Mouse (Mus musculus): ENCODE measurements around the gene Camkk1.

Camkk1 gene

DNA sequence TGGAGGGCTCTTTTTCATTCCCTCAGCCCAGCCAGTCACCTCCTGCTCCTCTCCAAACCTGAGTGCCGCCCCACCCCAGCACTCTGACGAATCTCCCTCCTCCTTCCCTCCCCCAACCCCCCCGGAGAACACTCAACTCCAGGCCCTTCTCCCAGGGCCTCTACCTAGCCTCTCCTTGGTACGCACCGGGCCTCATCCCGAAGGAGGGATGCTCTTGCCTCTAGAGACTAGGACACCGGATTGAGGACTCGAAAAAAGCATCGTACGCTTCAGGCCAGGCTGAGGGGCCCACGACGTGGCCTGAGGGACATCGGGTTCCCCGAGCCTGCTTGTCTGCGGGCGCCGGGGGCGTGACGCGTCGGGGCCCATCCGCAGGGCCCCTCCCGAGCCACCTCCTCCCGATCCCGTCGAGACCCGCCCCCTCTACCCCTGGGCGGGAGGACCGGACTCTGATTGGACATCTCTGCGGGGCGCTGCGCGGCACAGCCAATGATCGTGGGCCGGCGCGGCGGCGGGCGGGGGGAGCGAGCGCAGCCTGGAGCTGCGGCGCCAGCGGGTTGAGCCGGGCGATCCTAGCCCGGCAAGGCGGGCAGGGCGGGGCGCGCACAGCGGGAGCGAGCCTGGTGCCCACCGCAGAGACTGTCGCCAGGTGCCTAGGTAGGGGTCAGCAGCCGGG is at the start of gene Camkk1:
Gene Camkk1 (plus strand): TSS at position 538 of the 676 bp plus-strand sequence.
- DNase-seq (ENCODE audit: low read depth, low spot score): peak; percentile 90

DNA sequence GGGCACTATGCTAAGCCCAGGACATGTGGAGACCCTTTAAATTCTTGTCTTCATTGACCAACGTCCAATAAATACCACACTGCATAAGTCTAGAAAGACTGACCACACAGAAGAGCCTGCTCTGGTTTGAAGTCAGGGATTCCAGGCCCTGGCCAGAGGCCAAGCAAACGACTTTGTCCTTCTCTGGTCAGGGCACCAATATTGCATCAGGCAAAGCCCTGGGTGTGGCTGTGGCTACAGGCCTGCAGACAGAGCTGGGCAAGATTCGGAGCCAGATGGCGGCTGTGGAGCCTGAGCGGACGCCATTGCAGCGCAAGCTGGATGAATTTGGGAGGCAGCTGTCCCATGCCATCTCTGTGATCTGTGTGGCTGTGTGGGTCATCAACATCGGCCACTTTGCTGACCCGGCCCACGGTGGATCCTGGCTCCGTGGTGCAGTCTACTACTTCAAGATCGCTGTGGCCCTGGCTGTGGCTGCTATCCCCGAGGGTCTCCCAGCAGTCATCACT is 43.8 kb upstream of the Camkk1 start:
- DNase-seq (ENCODE audit: low read depth, low spot score): no peak

DNA sequence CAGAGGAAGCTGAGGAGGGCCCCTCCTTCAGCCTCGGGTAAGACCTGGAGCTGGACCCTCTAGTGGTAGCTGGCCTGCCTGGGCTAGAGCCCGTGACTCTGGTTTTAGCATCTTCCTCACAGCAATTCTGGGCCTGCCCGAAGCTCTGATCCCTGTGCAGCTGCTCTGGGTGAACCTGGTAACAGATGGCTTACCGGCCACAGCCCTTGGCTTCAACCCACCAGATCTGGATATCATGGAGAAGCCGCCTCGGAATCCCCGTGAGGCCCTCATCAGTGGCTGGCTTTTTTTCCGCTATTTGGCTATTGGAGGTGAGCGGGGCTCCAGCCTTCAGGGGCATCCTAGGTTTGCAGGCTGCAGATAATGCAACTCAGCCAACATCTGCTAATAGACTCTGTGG is 36.3 kb upstream of the Camkk1 start:
- no peak for DNase-seq (ENCODE audit: low read depth, low spot score)

DNA sequence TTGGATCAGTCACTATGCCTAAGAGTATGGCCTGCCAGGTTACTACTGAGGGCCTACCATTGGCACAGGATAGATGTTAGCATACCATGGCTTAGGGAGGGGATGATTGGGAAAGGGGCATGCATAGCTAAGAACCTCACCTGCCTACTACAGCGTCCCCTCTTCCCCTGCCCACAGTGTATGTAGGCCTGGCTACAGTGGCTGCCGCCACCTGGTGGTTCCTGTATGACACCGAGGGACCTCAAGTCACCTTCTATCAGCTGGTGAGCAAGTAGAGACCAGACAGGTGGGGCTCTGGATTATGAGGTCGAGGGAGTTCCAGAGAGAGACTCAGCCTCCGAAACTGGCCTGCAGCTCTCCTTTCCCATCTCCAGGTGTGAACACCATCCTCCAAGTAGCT is 35.5 kb upstream of the Camkk1 start:
- no peak for DNase-seq (ENCODE audit: low read depth, low spot score)

DNA sequence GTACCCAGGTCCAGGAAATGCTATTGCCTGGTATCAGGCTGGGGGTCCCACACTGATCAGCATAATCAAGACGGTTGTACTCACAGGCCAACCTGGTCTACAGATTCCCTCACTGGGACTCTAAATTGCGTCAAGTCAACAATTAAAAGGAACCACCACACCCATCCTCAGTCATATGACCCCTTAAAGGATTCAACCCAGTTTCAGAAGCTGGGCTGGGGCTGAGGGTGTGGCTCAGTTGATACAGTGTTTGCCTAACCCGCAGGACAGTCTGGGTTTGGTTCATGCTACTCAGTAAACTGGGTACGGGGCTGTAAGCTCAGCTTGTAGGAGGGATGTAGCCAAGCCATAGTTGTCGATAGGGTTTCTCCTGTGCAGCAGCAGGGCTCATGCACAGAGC is 32.1 kb upstream of the Camkk1 start:
- no peak for DNase-seq (ENCODE audit: low read depth, low spot score)

DNA sequence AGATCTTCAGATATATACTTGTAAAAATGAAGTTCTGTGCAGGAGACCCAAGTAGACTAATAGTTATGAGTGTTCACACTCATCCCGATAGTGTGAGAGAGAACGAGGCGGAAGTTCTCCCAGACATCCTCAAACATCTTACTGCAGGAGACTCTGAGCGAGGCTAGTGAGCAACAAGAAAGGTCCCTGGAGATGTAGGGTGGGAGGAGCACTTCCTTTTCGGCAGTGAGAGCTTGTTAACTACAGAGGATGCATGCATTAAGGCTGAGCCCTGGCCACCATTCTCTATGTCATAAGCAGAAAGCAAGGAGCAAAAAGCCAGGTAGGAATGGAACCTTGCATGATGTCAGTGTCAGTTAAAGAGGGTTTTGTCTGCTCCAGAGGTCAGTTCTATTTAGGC is 31.6 kb upstream of the Camkk1 start:
- no peak for DNase-seq (ENCODE audit: low read depth, low spot score)

DNA sequence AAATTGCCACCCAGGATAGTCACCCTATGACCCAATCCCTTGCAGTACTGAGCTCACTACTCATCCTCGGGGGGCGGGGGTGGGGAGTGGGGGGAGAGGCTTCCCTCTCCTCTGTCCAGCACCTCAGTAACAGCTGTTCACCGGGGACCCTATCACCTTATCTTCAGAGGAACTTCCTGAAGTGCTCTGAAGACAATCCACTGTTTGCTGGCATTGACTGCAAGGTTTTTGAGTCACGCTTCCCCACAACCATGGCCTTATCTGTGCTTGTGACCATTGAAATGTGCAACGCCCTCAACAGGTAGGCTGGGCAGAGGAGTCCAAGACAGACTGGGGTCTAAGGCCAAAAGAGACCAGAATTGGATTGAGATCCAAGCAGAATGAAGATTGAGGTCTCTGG is 31.0 kb upstream of the Camkk1 start:
- DNase-seq (ENCODE audit: low read depth, low spot score): no peak

DNA sequence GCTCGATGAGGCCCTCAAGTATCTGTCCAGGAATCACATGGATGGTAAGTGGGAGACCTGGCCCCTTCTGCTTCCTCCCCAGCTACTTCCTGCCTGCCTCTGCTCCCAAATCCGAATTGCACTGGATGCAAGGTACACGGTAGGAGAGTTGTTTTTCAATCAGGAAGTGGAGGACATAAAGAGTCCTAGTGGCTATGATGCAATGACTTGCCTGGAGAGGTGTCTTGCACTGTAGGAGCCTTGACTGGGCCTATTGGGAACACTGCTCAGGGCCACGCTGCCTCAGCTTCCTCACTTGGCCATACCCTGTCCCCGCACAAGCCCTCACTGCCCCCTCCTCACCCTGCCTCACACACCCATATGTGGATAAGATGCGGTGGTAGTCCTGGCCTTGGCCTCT is 29.8 kb upstream of the Camkk1 start:
- DNase-seq (ENCODE audit: low read depth, low spot score): no peak

DNA sequence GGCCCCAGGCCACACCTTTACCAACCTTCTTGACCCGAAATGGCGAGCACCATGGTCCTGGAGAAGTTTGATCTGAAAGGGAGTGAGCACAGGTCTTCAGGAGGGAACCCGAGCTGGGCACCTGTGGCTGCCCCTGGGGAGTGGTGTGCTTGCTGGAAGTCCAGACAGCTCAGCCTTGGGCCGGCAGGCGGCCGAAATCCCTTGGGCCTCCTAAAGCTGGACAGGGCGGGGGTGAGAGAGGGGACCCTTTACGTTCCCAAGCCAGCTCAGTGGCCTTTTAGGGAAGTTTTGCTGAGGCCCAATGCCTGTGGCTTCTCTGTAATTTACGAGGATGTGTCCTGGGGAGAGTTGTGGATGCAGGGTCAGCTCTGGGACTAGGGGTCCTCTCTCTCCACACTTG is 28.1 kb upstream of the Camkk1 start:
- no peak for DNase-seq (ENCODE audit: low read depth, low spot score)

DNA sequence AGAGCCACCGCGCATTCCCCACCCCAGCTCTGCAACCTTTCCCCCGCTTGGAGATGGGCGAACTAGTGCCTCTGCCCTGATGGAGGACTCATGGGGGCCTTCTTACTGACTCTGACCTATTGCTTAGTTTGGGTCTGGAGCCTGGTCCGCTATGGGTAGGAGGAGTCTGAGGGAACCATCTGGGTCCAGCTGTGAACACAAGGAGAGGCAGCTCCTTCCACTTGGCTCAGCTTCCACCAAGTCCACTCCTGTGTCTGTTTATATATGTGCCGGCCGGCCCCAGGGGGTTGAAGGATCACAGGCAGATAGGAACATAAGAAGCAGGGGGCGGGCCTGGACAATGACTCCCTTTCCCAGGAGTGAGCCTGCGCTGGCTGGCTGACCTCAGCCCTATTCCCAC is 26.8 kb upstream of the Camkk1 start:
- no peak for DNase-seq (ENCODE audit: low read depth, low spot score)

DNA sequence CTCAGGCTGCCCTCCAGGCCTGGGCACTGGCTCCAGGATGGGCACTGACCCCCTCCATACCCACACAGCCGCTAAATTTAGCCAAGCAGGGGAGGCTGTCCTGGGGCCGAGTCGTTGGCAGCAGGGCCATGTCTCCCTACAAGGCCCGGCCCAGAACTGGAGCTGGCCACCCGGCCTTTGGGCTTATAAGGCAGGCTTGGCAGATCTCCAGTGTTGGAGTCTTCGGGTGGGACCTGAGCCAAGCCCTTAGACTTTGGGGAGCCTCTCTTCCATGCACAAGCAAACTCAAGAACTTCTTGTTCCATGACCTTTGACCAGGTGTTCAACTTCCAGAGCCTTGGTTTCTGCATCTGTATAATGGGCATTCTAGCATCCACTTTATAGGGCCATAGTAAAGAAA is 22.5 kb upstream of the Camkk1 start:
- no peak for DNase-seq (ENCODE audit: low read depth, low spot score)

DNA sequence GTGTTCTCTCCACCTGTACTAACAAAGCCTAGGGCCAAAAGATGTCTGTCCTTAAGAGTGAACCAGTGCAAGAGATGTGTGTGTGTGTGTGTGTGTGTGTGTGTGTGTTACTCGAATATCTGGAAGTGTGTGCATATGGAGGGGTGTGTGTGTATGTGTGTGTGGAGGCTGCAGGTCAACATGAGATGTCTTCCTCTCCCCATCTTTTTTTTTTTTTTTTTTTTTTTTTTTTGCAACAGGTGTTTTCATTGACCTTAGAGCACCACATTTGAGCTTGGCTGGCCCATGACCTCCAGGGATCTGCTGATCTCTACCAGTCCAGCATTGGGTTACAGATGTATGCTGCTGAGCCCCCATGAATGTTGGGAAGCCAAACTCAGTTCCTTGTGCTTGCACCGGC is 22.0 kb upstream of the Camkk1 start:
- DNase-seq (ENCODE audit: low read depth, low spot score): no peak

DNA sequence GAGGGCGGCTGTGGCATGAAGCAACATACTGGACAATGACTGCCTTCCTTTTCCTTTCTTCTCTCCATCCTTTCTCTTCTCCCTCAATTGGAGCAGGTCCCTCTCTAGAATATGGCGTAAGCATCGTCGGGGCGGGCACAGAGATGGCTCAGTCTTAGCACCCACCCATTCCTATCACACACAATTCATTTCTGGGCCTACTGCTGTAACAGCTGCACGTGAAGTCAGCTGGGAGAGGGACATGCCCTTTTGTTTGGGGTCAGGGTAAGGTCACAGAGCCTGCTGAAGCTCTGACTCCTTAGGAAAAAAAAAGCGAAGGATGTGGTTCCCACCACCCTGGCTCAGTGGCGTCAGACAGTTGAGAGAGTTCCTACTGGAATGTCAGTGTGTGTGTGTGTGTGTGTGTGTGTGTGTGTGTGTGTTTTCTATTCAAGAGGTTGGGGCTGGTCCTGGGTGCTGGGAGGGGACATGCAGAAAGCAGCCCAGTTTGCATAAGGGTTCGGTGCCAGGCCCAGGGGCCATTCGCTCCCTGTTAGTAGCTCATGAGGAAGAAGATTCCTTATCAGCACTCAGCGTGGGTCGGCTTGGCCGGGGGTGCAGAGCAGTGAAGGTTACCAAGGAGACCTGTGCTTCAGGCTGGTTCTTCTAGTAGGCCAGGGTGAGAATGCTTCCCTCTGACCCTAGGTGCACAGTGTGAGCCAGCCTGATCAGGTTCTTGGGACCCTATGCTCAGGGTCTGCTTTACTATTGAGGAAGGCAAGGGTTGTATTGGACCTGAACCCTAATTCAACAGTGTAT is 21.1 kb upstream of the Camkk1 start:
- DNase-seq (ENCODE audit: low read depth, low spot score): no peak

DNA sequence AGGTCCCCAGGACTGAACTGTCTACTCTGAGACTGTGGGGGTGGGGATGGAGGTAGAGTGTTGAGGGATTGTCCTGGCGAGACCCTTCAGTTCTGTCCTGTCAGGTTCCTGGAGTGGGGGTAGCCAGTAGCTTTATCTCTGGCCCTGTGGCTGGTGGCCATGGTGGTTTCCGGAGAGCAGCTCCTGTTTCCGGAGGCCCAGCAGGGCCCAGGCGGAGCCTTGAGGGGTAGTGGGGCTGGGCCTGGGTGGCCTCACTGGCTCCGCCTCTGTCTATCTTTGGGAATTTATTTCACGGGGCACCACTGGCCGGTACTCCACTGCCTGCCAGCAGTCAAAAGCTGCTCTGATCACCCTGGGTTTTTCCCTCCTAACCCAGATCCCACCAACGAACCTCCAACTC is 20.0 kb upstream of the Camkk1 start, which contains the start of gene P2rx1:
Gene P2rx1 (plus strand): TSS at position 333 of the 400 bp plus-strand sequence.
- no peak for DNase-seq (ENCODE audit: low read depth, low spot score)

DNA sequence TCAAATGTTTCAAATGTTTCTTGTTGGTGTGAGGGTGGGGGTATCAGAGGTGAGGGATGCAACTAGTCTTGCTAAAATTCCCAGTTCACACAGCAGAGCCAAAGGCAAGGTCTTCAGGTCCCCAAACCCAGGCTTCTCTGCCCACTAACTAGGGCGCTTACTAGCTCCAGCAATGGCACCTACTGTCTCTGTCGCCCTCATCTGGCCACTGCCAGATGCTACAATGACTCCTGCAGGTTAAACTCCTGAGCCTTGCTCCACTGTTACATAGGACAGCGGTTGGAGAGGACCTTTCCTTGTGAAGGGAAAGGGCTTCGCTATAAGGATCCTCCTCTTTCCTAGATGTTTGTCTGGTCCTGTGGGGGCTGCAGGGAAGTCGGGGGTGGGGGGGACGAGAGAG is 17.8 kb upstream of the Camkk1 start:
- no peak for DNase-seq (ENCODE audit: low read depth, low spot score)

DNA sequence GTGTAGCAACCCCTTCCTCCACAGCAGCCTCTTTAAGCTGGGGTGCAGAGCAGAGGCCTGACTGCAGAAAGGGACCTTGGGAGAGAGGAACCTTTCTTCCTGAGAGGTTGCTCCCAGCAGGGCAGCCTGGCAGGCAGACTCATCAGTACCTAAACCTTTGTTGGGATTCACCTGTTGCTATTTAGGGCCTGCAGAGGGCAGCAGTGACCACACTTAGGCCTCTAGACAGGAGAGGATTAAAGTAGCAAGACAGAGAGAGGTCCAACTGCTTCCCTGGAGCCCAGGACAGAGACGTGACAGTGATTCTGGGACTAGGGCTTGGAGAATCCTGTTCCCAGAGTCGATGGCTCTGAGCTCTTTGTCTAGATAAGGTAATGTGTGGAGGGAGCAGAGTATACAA is 12.4 kb upstream of the Camkk1 start:
- DNase-seq (ENCODE audit: low read depth, low spot score): peak; percentile 76

DNA sequence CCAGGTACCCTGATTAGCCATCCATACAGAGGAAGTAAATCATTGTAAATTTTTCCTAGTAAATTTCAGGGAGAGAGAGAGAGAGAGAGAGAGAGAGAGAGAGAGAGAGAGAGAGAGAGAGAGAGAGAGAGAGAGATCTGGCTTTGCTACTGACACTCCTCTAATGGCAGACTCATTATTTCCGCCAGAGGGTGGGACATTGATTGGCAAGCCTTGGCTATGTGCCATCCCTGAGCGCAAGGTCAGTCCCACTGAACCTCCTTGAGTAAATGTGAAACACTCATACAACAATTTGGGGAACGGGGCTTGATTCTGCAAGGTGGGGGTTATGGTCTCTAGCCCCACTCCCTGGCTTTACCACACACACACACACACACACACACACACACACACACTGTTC is 11.7 kb upstream of the Camkk1 start:
- no peak for DNase-seq (ENCODE audit: low read depth, low spot score)

DNA sequence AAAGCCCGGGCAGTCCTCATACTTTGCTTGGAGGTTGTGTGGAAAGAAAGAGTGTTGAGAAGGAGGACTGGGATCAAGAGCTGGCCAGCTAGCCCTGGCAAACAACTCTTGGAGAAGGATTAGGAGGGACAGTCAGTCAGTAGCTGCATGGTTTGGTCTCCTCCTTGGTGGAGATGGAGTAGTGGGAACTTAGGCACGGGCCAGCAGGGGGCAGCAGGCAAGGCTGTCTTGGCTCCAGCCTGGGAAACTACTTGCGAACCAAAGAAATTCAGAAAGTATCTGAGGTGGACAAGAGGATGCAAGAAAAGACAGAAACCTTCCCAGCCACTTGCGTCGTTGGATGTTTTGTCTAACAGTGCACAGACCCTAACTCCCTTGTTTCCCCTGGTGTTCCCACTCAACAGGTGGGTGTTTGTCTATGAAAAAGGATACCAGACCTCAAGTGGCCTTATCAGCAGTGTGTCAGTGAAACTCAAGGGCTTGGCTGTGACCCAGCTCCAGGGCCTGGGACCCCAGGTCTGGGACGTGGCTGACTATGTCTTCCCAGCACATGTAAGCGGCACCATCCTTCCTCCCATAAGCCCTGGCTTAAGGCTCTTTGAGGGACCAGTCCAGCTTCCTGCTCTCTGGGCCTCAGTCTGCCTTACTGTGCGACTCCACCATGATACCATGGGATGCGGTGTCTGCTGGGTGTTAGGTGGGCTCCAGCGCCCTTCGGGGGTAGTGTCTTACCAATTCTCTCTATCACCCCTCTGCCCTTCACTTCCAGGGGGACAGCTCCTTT is 10.9 kb upstream of the Camkk1 start:
- DNase-seq (ENCODE audit: low read depth, low spot score): no peak

DNA sequence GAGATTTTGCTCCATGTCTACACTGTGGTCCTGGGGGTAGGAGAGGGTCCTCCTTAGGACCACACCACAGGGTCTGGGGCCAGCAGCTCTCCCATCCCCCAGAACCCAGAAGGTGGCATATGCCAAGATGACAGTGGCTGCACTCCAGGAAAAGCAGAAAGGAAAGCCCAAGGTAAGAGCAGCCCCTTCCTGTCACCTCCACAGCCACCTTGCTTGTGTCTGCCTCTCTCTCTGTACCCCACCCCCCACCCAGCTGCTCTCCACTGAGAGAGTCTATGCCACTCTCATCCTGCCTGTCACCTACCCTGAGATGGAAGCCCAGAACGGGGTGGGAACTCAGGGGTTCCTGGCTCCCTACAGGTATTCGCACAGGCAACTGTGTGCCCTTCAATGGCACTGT is 10.0 kb upstream of the Camkk1 start:
- DNase-seq (ENCODE audit: low read depth, low spot score): no peak

DNA sequence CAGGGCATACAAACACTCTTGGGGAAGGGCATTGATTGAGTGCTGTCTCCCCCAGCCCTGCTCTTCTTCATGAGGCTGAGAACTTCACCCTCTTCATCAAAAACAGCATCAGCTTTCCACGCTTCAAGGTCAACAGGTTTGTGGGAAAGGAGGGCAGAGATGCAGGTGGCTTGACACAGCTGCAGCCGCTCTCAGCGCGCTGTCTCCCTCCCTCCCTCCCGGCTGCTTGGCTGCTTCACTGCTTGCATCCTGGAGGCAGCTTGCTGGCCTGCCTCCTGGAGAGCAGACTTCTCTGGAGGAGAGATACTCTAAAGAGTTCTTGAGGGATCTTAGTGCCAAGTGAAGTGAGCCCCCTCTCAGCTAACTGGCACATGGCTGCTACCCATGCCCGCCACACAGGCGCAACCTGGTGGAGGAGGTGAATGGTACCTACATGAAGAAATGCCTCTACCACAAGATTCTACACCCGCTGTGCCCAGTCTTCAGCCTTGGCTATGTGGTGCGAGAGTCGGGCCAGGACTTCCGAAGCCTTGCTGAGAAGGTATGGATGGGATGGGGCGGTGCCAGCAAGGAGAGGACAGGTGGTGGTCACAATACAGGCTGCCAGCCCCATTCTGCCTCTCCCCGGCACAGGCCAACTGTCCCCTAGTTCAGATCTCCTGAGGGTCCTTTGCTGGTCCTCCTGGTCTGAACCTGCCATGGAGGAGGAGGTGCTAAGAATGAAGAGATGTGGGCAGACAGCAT is 9.1 kb upstream of the Camkk1 start:
- no peak for DNase-seq (ENCODE audit: low read depth, low spot score)

DNA sequence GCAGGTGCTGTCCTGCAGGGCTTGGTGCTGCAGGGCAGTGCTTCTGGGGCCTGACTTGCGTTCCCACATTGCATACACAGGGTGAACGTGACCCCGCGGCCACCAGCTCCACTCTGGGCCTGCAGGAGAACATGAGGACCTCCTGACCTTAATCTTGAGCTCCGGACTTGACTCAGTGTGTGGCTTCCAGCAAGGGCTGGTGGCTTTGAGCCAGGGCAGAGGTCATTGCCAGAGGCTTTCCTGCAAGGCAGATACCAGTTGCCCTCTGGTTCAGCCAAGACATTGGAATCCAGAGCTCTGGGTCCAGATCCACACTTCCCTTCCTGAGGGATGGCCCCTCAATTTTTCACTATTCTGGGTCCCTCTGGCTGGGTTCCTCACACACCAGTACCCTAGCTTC is 4.8 kb upstream of the Camkk1 start:
- DNase-seq (ENCODE audit: low read depth, low spot score): no peak
